Mouse (Mus musculus) erythroblast, embryonic 14.5 days (primary cell): Measurements from ENCODE around the gene Tubal3.

Experiments used
- GATA1 ChIP-seq: IDR thresholded peaks from 2 replicates; pipeline ENCODE4 v1.6.1; 2012; ENCODE audit warnings: low read length, inconsistent platforms, mixed read lengths
- TAL1 ChIP-seq: IDR thresholded peaks from 3 replicates; pipeline ENCODE4 v1.6.1; 2012; ENCODE audit warnings: low read length, inconsistent platforms, mixed read lengths

DNA sequence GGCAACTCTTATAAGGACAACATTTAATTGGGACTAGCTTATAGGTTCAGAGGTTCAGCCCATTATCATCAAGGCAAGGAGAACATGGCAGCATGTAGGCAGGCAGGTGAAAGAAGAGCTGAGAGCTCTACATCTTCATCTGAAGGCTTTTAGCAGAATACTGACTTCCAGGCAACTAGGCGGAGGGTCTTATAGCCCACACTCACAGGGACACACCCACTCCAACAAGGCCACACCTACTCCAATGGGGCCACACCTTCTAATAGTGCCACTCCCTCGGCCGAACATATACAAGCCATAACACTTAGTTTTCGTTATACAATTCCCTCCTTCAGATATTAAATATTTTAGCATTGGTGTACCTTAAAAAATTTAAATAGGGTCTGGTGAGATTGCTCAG is 45.2 kb upstream of the Tubal3 start:
- no peak for TF ChIP-seq TAL1
- TF ChIP-seq GATA1, result no peak
